10 mouse cellular contexts compared by ENCODE assay signal in genomic region chr15:79547289-79547820, GRCm38 (mm10). TPM values are rescaled to one million over a fixed set of nuclear protein-coding genes. Genes with fewer than 3 reads are reported as not detected.
DNase-seq lines count a peak whose midpoint lies in the region; ATAC-seq and TF ChIP-seq lines count a peak whose summit lies in the region.
"Had no signal": no experiment of that assay in that cellular context is flagged by ENCODE, and none has a peak within 500 bp of the region (broad histone marks: within the 10 kb centered on the region; RNA-seq: fewer than 3 reads in every experiment).

No protein-coding gene starts in this region.

- peak overlapping the region; percentile 89 for H3K4me2 ChIP-seq in heart, embryonic 12.5 days
- H3K4me2 ChIP-seq in liver, embryonic 13.5 days = peak overlapping the region; percentile 90

- no peak for TF ChIP-seq CTCF in E14TG2a.4 (conservative IDR thresholded peaks at IDR 0.05; ENCODE audit: low read length)

- ATAC-seq in heart, embryonic 12.5 days (ENCODE audit: insufficient number of reproducible peaks, low FRiP score) = no peak
- ATAC-seq in liver, embryonic 13.5 days (ENCODE audit: low read depth) = no peak
- ATAC-seq in granulocyte monocyte progenitor cell, adult 5-6 weeks (replicated peaks; ENCODE audit: poor library complexity, severe bottlenecking) = no peak

- no peak for DNase-seq in heart, adult 9 months (ENCODE audit: low spot score in 2 of 2)
- no peak for DNase-seq in forebrain, embryonic 10.5 days (ENCODE audit: extremely low spot score, low spot score)
- no peak for DNase-seq in liver, embryonic 13.5 days
- no peak for DNase-seq in spleen, postnatal 14 days (ENCODE audit: low spot score in 2 of 2)
- DNase-seq in cerebellum, adult 9-10 months = no peak

- peaks cover 20% of the 10 kb centered on the region for H3K36me3 ChIP-seq in heart, embryonic 12.5 days
- H3K36me3 ChIP-seq in E14TG2a.4 (ENCODE audit: insufficient read depth, low read length) = peaks cover 29% of the 10 kb centered on the region
- peaks cover 27% of the 10 kb centered on the region for H3K36me3 ChIP-seq in forebrain, embryonic 10.5 days (replicated peaks)
- peaks cover 21% of the 10 kb centered on the region for H3K36me3 ChIP-seq in liver, embryonic 13.5 days

- no peaks in the 10 kb centered on the region for H3K9me3 ChIP-seq in heart, embryonic 12.5 days (replicated peaks)
- no peaks in the 10 kb centered on the region for H3K9me3 ChIP-seq in E14TG2a.4 (ENCODE audit: low read length)
- H3K9me3 ChIP-seq in forebrain, embryonic 10.5 days = no peaks in the 10 kb centered on the region
- H3K9me3 ChIP-seq in liver, embryonic 13.5 days (replicated peaks) = no peaks in the 10 kb centered on the region

- peak overlapping the region; percentile 98 for H3K27ac ChIP-seq in heart, embryonic 12.5 days (ENCODE audit: poor library complexity, severe bottlenecking)
- H3K27ac ChIP-seq in forebrain, embryonic 10.5 days = peak overlapping the region; percentile 99
- peak overlapping the region; percentile 92 for H3K27ac ChIP-seq in liver, embryonic 13.5 days

- 74% methylated on average over 17 of the region's 17 CpGs for WGBS in heart, embryonic 12.5 days
- 78% methylated on average over 17 of the region's 17 CpGs for WGBS in forebrain, embryonic 10.5 days
- WGBS in liver, embryonic 13.5 days (ENCODE audit: insufficient replicate concordance) = 77% methylated on average over 17 of the region's 17 CpGs

- H3K4me1 ChIP-seq in heart, embryonic 12.5 days (replicated peaks) = peaks cover 22% of the 10 kb centered on the region
- peaks cover 43% of the 10 kb centered on the region for H3K4me1 ChIP-seq in E14TG2a.4 (replicated peaks; ENCODE audit: low read depth, low read length)
- H3K4me1 ChIP-seq in forebrain, embryonic 10.5 days = peaks cover 34% of the 10 kb centered on the region
- H3K4me1 ChIP-seq in liver, embryonic 13.5 days (replicated peaks) = peaks cover 32% of the 10 kb centered on the region

- peaks cover 17% of the 10 kb centered on the region for H3K27me3 ChIP-seq in heart, embryonic 12.5 days (replicated peaks)
- H3K27me3 ChIP-seq in E14TG2a.4 (ENCODE audit: insufficient read depth, low read length) = peaks cover 6% of the 10 kb centered on the region; the same call in 1 of the 2 replicates
- peaks cover 8% of the 10 kb centered on the region; the same call in 1 of the 2 replicates for H3K27me3 ChIP-seq in forebrain, embryonic 10.5 days (ENCODE audit: poor library complexity, severe bottlenecking)
- peaks cover 20% of the 10 kb centered on the region for H3K27me3 ChIP-seq in liver, embryonic 13.5 days

- H3K9ac ChIP-seq in heart, embryonic 12.5 days = 0 out of 2 replicates have a peak overlapping the region, but pooled peaks have one; percentile 49
- H3K9ac ChIP-seq in liver, embryonic 13.5 days = peak overlapping the region; percentile 89

- H3K4me3 ChIP-seq in heart, embryonic 12.5 days = peak overlapping the region; percentile 91
- H3K4me3 ChIP-seq in E14TG2a.4 (replicated peaks; ENCODE audit: low read length) = peak overlapping the region; percentile 75
- peak overlapping the region; percentile 76 for H3K4me3 ChIP-seq in forebrain, embryonic 10.5 days
- peak overlapping the region; percentile 90 for H3K4me3 ChIP-seq in liver, embryonic 13.5 days (replicated peaks)

RNA-seq across cellular contexts. Expression of gene Ddx17, which starts 0.8 kb away (rescaled TPM):
- 37.1 and 39.9 TPM in 2 replicates for polyA plus RNA-seq in heart, embryonic 12.5 days (2016; fragmentation: Nextera tagmentation; extraction: Ambion mirVana)
- 43.7 and 48.9 TPM in 2 replicates for polyA plus RNA-seq in forebrain, embryonic 10.5 days (2016; fragmentation: Nextera tagmentation; extraction: Ambion mirVana)
- 12.1 and 12.6 TPM in 2 replicates for polyA plus RNA-seq in liver, embryonic 13.5 days (2015; fragmentation: Nextera tagmentation; extraction: Ambion mirVana)
- 159 and 203 TPM in 2 replicates for total RNA-seq in granulocyte monocyte progenitor cell, adult 5-6 weeks (2014; fragmentation: Nextera tagmentation)
- total RNA-seq in granulocyte monocyte progenitor cell, adult 5-6 weeks (2017) = 124 and 142 TPM in 2 replicates

RNA-seq across cellular contexts. Expression of gene Kdelr3, which starts 31.1 kb away (rescaled TPM):
- 49.6 and 51.9 TPM in 2 replicates for polyA plus RNA-seq in heart, embryonic 12.5 days (2016; fragmentation: Nextera tagmentation; extraction: Ambion mirVana)
- polyA plus RNA-seq in forebrain, embryonic 10.5 days (2016; fragmentation: Nextera tagmentation; extraction: Ambion mirVana) = 7.4 and 7.5 TPM in 2 replicates
- polyA plus RNA-seq in liver, embryonic 13.5 days (2015; fragmentation: Nextera tagmentation; extraction: Ambion mirVana) = 6.2 and 6.4 TPM in 2 replicates
- total RNA-seq in granulocyte monocyte progenitor cell, adult 5-6 weeks (2014; fragmentation: Nextera tagmentation) = 0.38 TPM in 1 of 2 replicates, not detected in the other
- 0.56 TPM in 1 of 2 replicates, not detected in the other for total RNA-seq in granulocyte monocyte progenitor cell, adult 5-6 weeks (2017)
- total RNA-seq: hematopoietic stem cell, adult 5-6 weeks had no signal

RNA-seq across cellular contexts. Expression of gene Kcnj4, which starts 42.3 kb away (rescaled TPM):
- polyA plus RNA-seq in heart, embryonic 12.5 days (2016; fragmentation: Nextera tagmentation; extraction: Ambion mirVana) = 0.14 and 0.41 TPM in 2 replicates
- polyA plus RNA-seq in forebrain, embryonic 10.5 days (2016; fragmentation: Nextera tagmentation; extraction: Ambion mirVana) = not detected in 2 replicates
- polyA plus RNA-seq in liver, embryonic 13.5 days (2015; fragmentation: Nextera tagmentation; extraction: Ambion mirVana) = not detected in 2 replicates
- not detected in 2 replicates for total RNA-seq in granulocyte monocyte progenitor cell, adult 5-6 weeks (2014; fragmentation: Nextera tagmentation)
- not detected in 2 replicates for total RNA-seq in granulocyte monocyte progenitor cell, adult 5-6 weeks (2017)
- total RNA-seq: CH12.LX; hematopoietic stem cell, adult 5-6 weeks had no signal

RNA-seq across cellular contexts. Expression of gene Dmc1, which starts 57.6 kb away (rescaled TPM):
- polyA plus RNA-seq in heart, embryonic 12.5 days (2016; fragmentation: Nextera tagmentation; extraction: Ambion mirVana) = 1.5 and 1.8 TPM in 2 replicates
- 1.2 and 1.8 TPM in 2 replicates for polyA plus RNA-seq in forebrain, embryonic 10.5 days (2016; fragmentation: Nextera tagmentation; extraction: Ambion mirVana)
- polyA plus RNA-seq in liver, embryonic 13.5 days (2015; fragmentation: Nextera tagmentation; extraction: Ambion mirVana) = 0.22 and 0.40 TPM in 2 replicates
- 2.1 and 5.4 TPM in 2 replicates for total RNA-seq in granulocyte monocyte progenitor cell, adult 5-6 weeks (2014; fragmentation: Nextera tagmentation)
- total RNA-seq in granulocyte monocyte progenitor cell, adult 5-6 weeks (2017) = 4.8 and 4.9 TPM in 2 replicates
- total RNA-seq: CH12.LX had no signal
